Mouse (Mus musculus): ENCODE measurements around the gene Ints1.

DNA sequence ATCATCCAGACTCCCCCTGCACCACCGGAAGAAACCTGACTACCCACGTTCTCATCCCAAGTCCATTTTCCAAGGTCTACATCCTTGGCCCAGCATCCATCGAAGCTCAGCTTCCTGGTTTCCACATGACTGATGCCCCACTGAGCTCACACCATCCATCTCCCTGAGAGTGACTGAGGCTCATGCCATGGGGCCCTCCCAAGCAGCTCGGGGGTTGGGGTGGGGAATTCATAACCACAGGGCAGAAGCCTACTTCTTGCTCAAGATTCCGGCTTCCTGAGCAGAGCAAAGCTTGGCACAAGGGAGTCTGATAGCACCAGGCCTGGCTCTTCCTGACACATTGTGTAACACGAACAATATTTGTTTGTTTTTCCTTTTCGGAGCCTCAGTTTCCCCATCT lies 40.7 kb downstream of the Ints1 start:
- no peak for TF ChIP-seq POLR2A (IDR thresholded peaks at IDR 0.05; ENCODE audit: borderline replicate concordance, extremely low read depth, insufficient read depth, insufficient read length, poor library complexity, severe bottlenecking)
- no peak for TF ChIP-seq CTCF (IDR thresholded peaks at IDR 0.05; ENCODE audit: borderline replicate concordance, extremely low read depth, insufficient read depth, insufficient read length)

Measured in brain, embryonic 14.5 days (tissue).